Mouse (Mus musculus) cortical plate, adult 2 months (tissue): Measurements from ENCODE around the gene Slc2a10.

Experiments used
- CTCF ChIP-seq: fragments of 200-500 bp; IDR thresholded peaks from 2 replicates; pipeline ENCODE4 v1.5.1; 2011; ENCODE audit warnings: mild to moderate bottlenecking, control low read depth, low read length; ENCODE audit not compliant: insufficient read depth; ENCODE audit errors: extremely low read depth
- POLR2A ChIP-seq: fragments of 200-500 bp; IDR thresholded peaks from 2 replicates; pipeline ENCODE4 v1.6.1; 2011; ENCODE audit warnings: mild to moderate bottlenecking, low read length, control low read depth; ENCODE audit not compliant: insufficient read depth; ENCODE audit errors: extremely low read depth

- TF ChIP-seq CTCF (no peak), POLR2A (no peak)
These were observed 42.8 kb downstream of the Slc2a10 start for GRCm38 (mm10) chr2:165546341-165546740.
